Mouse (Mus musculus): Measurements from ENCODE around the gene Fam19a5.

GRCm38 (mm10) chr15:87518161-87518560, 25.9 kb upstream of the Fam19a5 start:
- TF ChIP-seq CTCF (IDR thresholded peaks at IDR 0.05; ENCODE audit: extremely low read depth, insufficient read length, insufficient replicate concordance, low read depth, low read length) (no peak), POLR2A (IDR thresholded peaks at IDR 0.05; ENCODE audit: low read depth, low read length) (no peak)
